Mouse (Mus musculus): ENCODE measurements at regions not wholly inside any gene's neighbourhood (a gene's known extent, or its start where the extent isn't known, plus 50 kb on each side); places are given as distances from the start of the nearest gene placed in this dataset.

GRCm38 (mm10) chr6:37686094-37686493, 156.1 kb downstream of the Akr1d1 start:
- no peak for TF ChIP-seq CTCF (IDR thresholded peaks at IDR 0.05; ENCODE audit: low read depth, low read length)
- no peak for TF ChIP-seq POLR2A (IDR thresholded peaks at IDR 0.05; ENCODE audit: borderline replicate concordance, low read depth, low read length)
